Mouse (Mus musculus) heart, embryonic 13.5 days (tissue): Measurements from ENCODE around the gene Psmc3ip. TPM values are rescaled to one million over a fixed set of nuclear protein-coding genes. Genes with fewer than 3 reads are reported as not detected.
A peak's percentile ranks its signal among the peaks of the same experiment; 100 is the strongest.

ENCODE experiments used
- ATAC-seq: fragments of 200-750 bp; cut with Nextera tagmentation; 2 replicates; pipeline ENCODE4 v1.8.0; 2017; ENCODE audit warnings: moderate TSS enrichment; ENCODE audit not compliant: insufficient number of reproducible peaks, low FRiP score, low TSS enrichment; ENCODE audit errors: extremely low read depth
- H3K27ac ChIP-seq: fragments of 300-500 bp; sonication (generic); replicated peaks from 2 replicates; pipeline ENCODE4 v1.5.1; 2015; ENCODE audit warnings: moderate library complexity, mild to moderate bottlenecking, inconsistent platforms
- H3K27me3 ChIP-seq: fragments of 300-500 bp; sonication (generic); replicated peaks from 2 replicates; pipeline ENCODE4 v1.6.1; 2015; ENCODE audit warnings: mild to moderate bottlenecking, inconsistent platforms
- H3K36me3 ChIP-seq: fragments of 300-500 bp; sonication (generic); 2 replicates; pipeline ENCODE4 v1.6.1; 2015; ENCODE audit warnings: mild to moderate bottlenecking, inconsistent platforms
- H3K4me1 ChIP-seq: fragments of 300-500 bp; sonication (generic); 2 replicates; pipeline ENCODE4 v1.6.1; 2015; ENCODE audit warnings: inconsistent platforms
- H3K4me2 ChIP-seq: fragments of 300-500 bp; sonication (generic); 2 replicates; pipeline ENCODE4 v1.6.1; 2015; ENCODE audit warnings: inconsistent platforms, mild to moderate bottlenecking, moderate library complexity
- H3K4me3 ChIP-seq: fragments of 300-500 bp; sonication (generic); 2 replicates; pipeline ENCODE4 v1.5.1; 2015; ENCODE audit warnings: moderate library complexity, mild to moderate bottlenecking, inconsistent platforms
- H3K9ac ChIP-seq: fragments of 300-500 bp; sonication (generic); 2 replicates; pipeline ENCODE4 v1.6.1; 2015; ENCODE audit warnings: inconsistent platforms, mild to moderate bottlenecking, moderate library complexity
- H3K9me3 ChIP-seq: fragments of 300-500 bp; sonication (generic); 2 replicates; pipeline ENCODE4 v1.6.1; 2016; ENCODE audit warnings: inconsistent platforms
- WGBS: fragments of 180-500 bp; shearing (Covaris S2); methylation state at CpG from one replicate; pipeline ENCODE4 v1.1.7; 2015; ENCODE audit warnings: mixed read lengths; 5-methylcytosine and 5-hydroxymethylcytosine counted together
- polyA plus RNA-seq: library from polyadenylated mRNA; unstranded; fragments of >200 nt; fragmentation: Nextera tagmentation; extraction: Ambion mirVana; gene quantifications from 2 replicates; pipeline ENCODE4 v1.2.1, GENCODE M21; 2015

Gene Psmc3ip
- polyA plus RNA-seq, 1 experiment from 2014 or later = 21.4 TPM

DNA sequence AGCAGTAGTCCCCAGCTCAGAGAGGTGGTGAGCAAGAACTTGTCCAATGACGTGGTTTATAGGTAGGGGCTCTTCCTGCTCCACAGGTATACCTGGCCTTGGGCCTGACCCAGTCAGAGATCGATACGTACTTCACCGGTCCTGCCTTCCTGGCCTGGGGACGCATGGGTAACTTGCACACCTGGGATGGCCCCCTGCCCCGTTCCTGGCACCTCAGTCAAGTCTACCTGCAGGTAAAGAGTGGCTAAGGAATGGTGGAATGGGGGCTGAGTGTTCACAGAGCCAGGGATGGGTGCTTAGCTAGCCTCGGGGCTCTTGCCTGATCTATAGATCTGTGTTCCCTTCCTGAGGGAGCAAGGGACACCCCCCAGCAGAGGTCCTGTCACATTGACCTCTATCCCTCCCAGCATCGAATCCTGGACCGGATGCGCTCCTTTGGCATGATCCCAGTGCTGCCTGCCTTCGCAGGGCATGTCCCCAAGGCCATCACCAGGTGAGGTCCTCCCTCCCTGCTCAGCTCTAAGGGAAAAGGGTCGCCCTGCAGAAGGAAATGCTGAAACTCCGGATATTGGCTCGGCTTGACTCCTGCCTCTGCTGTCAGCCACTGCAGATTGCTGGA, 23.3 kb downstream of the Psmc3ip start:
- Histone ChIP-seq H3K9me3 (no peaks in the 10 kb centered on the region), H3K4me2 (no peak overlapping the region), H3K9ac (no peak overlapping the region), H3K4me3 (no peak overlapping the region), H3K27me3 (peaks cover 17% of the 10 kb centered on the region), H3K27ac (no peak overlapping the region), H3K36me3 (peaks cover 13% of the 10 kb centered on the region; the same call in 1 of the 2 replicates), H3K4me1 (peaks cover 17% of the 10 kb centered on the region)
- 68% methylated on average over 14 of the region's 14 CpGs for WGBS
- no peak for ATAC-seq

- Histone ChIP-seq H3K27me3 (peaks cover 8% of the 10 kb centered on the region), H3K9ac (peak overlapping the region; percentile 89), H3K4me1 (peaks cover 27% of the 10 kb centered on the region), H3K4me3 (peak overlapping the region; percentile 62), H3K36me3 (peaks cover 5% of the 10 kb centered on the region; the same call in 1 of the 2 replicates), H3K9me3 (no peaks in the 10 kb centered on the region), H3K4me2 (peak overlapping the region; percentile 85), H3K27ac (no peak overlapping the region)
- WGBS = 67% methylated on average over 6 of the region's 6 CpGs
- ATAC-seq = no peak
Measured at GRCm38 (mm10) chr11:101070987-101071386, 24.2 kb downstream of the Psmc3ip start.

DNA sequence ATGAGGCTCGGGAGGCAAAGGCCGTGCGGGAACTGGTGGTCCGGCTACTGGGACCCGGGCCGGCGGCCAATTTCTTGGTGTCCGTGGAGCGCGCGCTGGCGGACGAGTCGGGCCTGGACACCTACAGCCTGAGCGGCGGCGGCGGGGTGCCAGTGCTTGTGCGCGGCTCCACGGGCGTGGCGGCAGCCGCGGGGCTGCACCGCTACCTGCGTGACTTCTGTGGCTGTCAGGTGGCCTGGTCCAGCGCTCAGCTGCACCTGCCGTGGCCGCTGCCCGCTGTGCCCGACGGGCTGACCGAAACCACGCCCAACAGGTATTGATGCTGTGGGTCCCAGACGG, 25.1 kb downstream of the Psmc3ip start:
- under 1% methylated on average over 36 of the region's 36 CpGs for WGBS
- peak overlapping the region; percentile 62 for H3K4me3 ChIP-seq

GRCm38 (mm10) chr11:101069391-101070188, 25.6 kb downstream of the Psmc3ip start, which contains the start of gene Naglu:
Gene Naglu, plus strand, starts transcription at chr11:101070012.
- Histone ChIP-seq H3K4me3 (peak within 1 kb of the TSS; percentile 62), H3K27me3 (peaks cover 8% of the 10 kb centered on the region), H3K9ac (peak within 1 kb of the TSS; percentile 89), H3K4me2 (peak within 1 kb of the TSS; percentile 85), H3K27ac (0 out of 2 replicates have a peak within 1 kb of the TSS, but pooled peaks have one; percentile 17), H3K36me3 (peaks cover 5% of the 10 kb centered on the region; the same call in 1 of the 2 replicates), H3K9me3 (no peaks in the 10 kb centered on the region), H3K4me1 (peaks cover 40% of the 10 kb centered on the region)
- ATAC-seq = peak; percentile 67
- WGBS = 4% methylated on average over 35 of the region's 35 CpGs

More for the DNA sequence above, 25.1 kb downstream of the Psmc3ip start:
- Histone ChIP-seq H3K27me3 (peaks cover 8% of the 10 kb centered on the region), H3K27ac (no peak overlapping the region), H3K9me3 (no peaks in the 10 kb centered on the region), H3K9ac (peak overlapping the region; percentile 89), H3K4me2 (peak overlapping the region; percentile 85), H3K36me3 (peaks cover 5% of the 10 kb centered on the region; the same call in 1 of the 2 replicates), H3K4me1 (peaks cover 34% of the 10 kb centered on the region)
- ATAC-seq = peak; percentile 26; the same call in 1 of the 2 replicates

DNA sequence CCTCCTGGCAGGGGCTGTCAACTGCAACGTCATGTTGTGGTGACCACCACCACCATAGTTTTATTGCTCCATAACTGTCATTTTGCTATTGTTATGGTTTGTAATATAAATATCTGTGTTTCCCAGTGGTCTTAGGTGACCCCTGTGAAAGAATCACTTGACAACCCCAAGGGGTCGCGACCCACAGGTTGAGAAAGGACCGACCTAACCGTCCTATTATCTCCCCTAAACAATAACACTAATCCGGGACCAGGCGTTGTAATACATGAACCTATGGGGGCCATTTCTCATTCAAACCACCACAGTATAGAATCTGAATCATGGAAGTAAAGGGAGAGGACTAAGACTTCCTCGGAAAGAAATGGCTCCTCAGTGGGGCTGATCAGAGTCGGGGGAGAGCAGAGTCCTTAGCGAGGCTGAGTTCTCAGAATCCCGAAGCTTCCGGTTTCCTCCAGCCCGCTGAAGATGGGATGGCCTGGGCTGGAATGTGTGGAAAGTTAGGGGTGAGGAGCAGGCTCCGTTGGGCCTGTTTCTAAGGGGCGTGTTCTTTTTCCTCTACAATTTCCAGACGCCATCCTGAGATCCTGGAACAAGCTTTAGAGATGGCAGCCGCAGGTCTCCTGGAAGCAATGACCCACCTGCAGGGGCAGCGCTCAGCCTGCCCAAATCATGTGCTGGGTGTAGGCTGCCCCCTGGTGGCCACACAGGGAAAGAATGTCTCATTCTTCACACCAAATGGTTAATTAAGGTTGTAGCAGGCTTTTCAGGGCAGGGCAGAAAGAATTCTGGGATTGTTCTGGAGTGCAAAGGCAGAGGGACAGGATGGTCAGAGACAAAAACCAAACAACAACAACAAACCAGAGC, 28.5 kb downstream of the Psmc3ip start:
- peak overlapping the region; percentile 1 for H3K27ac ChIP-seq
- H3K27me3 ChIP-seq = 0 out of 2 replicates have a peak, but pooled peaks cover 2% of the 10 kb centered on the region
- WGBS = 19% methylated on average over 18 of the region's 18 CpGs
- peaks cover 9% of the 10 kb centered on the region for H3K36me3 ChIP-seq
- peak overlapping the region; percentile 36 for H3K4me3 ChIP-seq
- H3K9ac ChIP-seq = peak overlapping the region; percentile 53
- ATAC-seq = no peak
- peak overlapping the region; percentile 67 for H3K4me2 ChIP-seq
- peaks cover 68% of the 10 kb centered on the region for H3K4me1 ChIP-seq
- H3K9me3 ChIP-seq = no peaks in the 10 kb centered on the region

GRCm38 (mm10) chr11:101065002-101065401, 30.2 kb downstream of the Psmc3ip start:
- Histone ChIP-seq H3K9ac (peak overlapping the region; percentile 41), H3K4me2 (no peak overlapping the region), H3K27ac (peak overlapping the region; percentile 98), H3K9me3 (no peaks in the 10 kb centered on the region), H3K4me1 (peaks cover 76% of the 10 kb centered on the region), H3K27me3 (no peaks in the 10 kb centered on the region), H3K36me3 (peaks cover 17% of the 10 kb centered on the region), H3K4me3 (no peak overlapping the region)
- no peak for ATAC-seq
- 71% methylated on average over 9 of the region's 9 CpGs for WGBS

DNA sequence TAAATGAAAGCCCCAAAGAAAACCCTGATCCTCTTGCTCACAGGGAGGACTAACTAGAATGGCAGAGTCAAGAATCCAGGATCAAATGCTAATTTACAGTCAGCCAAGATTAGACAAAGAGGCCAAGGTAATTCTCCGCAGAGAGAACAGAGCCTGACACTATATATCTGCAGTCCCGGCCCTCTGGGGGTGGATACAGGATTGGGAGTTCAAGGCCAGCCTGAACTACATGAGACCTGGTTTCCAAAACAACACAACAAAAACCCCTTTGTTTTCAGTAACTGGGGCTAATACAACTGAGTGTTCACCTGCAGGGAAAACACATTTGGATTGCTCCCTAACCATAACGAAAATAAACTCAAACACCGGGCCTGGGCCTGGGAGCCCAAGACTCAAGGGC, 30.8 kb downstream of the Psmc3ip start:
- Histone ChIP-seq H3K4me1 (peaks cover 80% of the 10 kb centered on the region), H3K27me3 (no peaks in the 10 kb centered on the region), H3K27ac (peak overlapping the region; percentile 98), H3K4me2 (peak overlapping the region; percentile 43), H3K9me3 (no peaks in the 10 kb centered on the region), H3K9ac (peak overlapping the region; percentile 66), H3K4me3 (no peak overlapping the region), H3K36me3 (peaks cover 17% of the 10 kb centered on the region)
- WGBS = 50% methylated on average over 4 of the region's 4 CpGs
- ATAC-seq = no peak

DNA sequence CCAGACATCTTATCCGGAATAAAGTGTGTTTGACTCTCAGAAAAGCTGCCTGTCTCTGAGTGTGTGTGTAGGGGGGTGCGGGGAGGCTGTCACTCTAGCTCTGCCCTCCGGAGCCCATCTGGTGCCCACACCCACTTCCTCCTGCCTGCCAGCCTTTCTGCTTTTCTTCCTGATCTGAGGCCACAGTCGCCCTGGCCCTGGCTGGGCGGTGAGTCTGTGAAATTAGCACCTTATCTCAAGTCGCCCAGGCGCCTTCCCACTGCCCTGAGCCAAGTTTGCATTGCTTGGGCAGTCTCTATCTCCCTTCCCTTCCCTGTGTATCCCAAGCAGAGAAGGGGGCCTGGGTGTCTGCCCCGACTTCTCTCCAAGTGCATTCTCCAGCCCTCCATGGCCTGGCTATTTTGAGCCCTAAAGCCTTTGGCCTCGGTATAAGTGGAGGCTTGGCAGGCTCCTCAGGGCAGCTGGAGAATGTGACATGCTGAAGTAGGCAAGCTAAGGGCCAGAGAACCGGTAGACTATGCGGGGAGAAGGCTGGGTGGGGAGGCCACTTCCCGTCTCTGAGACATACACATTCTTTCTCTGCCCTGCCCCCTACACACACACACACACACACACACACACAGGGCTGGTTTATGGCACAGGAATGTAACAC, 31.4 kb downstream of the Psmc3ip start:
- H3K36me3 ChIP-seq = peaks cover 17% of the 10 kb centered on the region
- peak overlapping the region; percentile 98 for H3K27ac ChIP-seq
- no peaks in the 10 kb centered on the region for H3K9me3 ChIP-seq
- H3K27me3 ChIP-seq = no peaks in the 10 kb centered on the region
- peak; percentile 62 for ATAC-seq
- 2% methylated on average over 12 of the region's 12 CpGs for WGBS
- H3K9ac ChIP-seq = peak overlapping the region; percentile 66
- peak overlapping the region; percentile 1; the same call in 1 of the 2 replicates for H3K4me3 ChIP-seq
- H3K4me2 ChIP-seq = peak overlapping the region; percentile 43
- H3K4me1 ChIP-seq = peaks cover 83% of the 10 kb centered on the region

GRCm38 (mm10) chr11:101062971-101063675, 32.1 kb downstream of the Psmc3ip start:
- Histone ChIP-seq H3K27ac (peak overlapping the region; percentile 98), H3K4me2 (peak overlapping the region; percentile 43), H3K4me1 (peaks cover 90% of the 10 kb centered on the region), H3K27me3 (no peaks in the 10 kb centered on the region), H3K36me3 (peaks cover 17% of the 10 kb centered on the region), H3K4me3 (peak overlapping the region; percentile 1; the same call in 1 of the 2 replicates), H3K9me3 (no peaks in the 10 kb centered on the region), H3K9ac (peak overlapping the region; percentile 66)
- WGBS = 47% methylated on average over 14 of the region's 14 CpGs
- no peak for ATAC-seq
